Mouse (Mus musculus): ENCODE results near the gene Tfip11. TPM values are rescaled to one million over a fixed set of nuclear protein-coding genes. Genes with fewer than 3 reads are reported as not detected.

The Tfip11 gene
- polyA plus RNA-seq, 1 experiment from 2014 or later = 33.7 TPM

DNA sequence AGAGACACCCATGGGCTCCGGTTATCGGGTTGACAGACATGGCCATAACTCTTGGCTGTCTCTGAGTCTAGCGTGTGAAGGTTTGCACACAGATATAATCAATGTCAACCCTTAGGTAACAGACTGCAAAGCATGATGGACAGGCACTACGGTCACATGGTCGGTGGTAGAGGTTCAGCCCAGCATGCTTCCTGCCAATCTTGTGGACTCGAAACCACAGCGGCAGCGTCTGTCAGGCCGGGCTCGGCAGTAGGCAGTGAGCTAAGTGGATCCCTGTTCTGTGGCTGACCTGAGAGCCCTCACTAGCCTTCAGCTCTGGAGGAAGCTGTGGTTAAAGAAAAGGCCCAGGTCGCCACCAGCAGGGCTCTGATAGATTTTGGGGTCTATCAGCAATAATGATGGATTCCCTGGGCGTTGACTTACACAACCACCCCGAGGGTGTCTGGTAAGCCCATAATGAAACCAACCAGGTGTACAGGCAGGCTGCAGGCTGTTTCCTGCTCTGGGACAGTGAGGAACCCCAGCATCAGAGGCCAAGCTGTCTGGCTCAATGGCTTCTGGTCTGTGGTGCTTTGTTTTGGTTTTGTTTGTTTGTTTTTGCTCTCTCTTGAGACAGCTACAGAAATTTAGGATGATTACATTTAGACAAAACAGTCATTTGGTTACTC lies 58.8 kb downstream of the Tfip11 start:
- peaks cover 4% of the 10 kb centered on the region; the same call in 1 of the 2 replicates for H3K36me3 ChIP-seq (ENCODE audit: control insufficient read depth, insufficient read depth, low read length)
- WGBS = 93% methylated on average over 13 of the region's 13 CpGs

DNA sequence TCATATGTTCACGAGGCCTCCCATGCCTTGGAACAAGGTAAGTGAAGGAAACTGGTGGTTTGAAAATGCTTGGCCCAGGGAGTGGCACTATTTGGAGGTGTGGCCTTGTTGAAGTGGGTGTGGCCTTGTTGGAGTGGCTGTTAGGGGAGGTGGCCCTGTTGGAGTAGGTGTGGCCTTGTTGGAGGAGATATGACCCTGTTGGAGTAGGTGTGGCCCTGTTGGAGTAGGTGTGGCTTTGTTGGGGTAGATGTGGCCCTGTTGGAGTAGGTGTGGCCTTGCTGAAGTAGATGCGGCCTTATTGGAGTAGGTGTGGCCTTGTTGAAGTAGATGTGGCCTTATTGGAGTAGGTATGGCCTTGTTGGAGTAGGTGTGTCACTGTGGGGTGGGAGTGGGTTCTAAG lies 59.8 kb downstream of the Tfip11 start:
- Histone ChIP-seq H3K4me2 (ENCODE audit: low read depth, low read length, severe bottlenecking) (no peak overlapping the region), H3K27me3 (ENCODE audit: control insufficient read depth, insufficient read depth, low read length) (no peaks in the 10 kb centered on the region), H3K27ac (ENCODE audit: low read depth, low read length) (no peak overlapping the region), H3K4me1 (replicated peaks; ENCODE audit: control insufficient read depth, insufficient read depth, low read length) (no peaks in the 10 kb centered on the region), H3K4me3 (ENCODE audit: low read depth, low read length) (no peak overlapping the region), H3K9ac (ENCODE audit: low read length) (no peak overlapping the region), H3K9me3 (ENCODE audit: control insufficient read depth, low read length) (no peaks in the 10 kb centered on the region), H3K36me3 (ENCODE audit: control insufficient read depth, insufficient read depth, low read length) (peaks cover 4% of the 10 kb centered on the region; the same call in 1 of the 2 replicates)
- WGBS = 82% methylated on average over 2 of the region's 2 CpGs
- ATAC-seq (replicated peaks; ENCODE audit: low FRiP score) (no peak), DNase-seq (ENCODE audit: low spot score) (no peak)

More for the DNA sequence above, 58.8 kb downstream of the Tfip11 start:
- H3K4me2 ChIP-seq (ENCODE audit: low read depth, low read length, severe bottlenecking) = no peak overlapping the region
- DNase-seq (ENCODE audit: low spot score) = no peak
- H3K4me1 ChIP-seq (replicated peaks; ENCODE audit: control insufficient read depth, insufficient read depth, low read length) = no peaks in the 10 kb centered on the region
- ATAC-seq (replicated peaks; ENCODE audit: low FRiP score) = no peak
- H3K9me3 ChIP-seq (ENCODE audit: control insufficient read depth, low read length) = no peaks in the 10 kb centered on the region
- no peak overlapping the region for H3K9ac ChIP-seq (ENCODE audit: low read length)
- no peak overlapping the region for H3K4me3 ChIP-seq (ENCODE audit: low read depth, low read length)
- H3K27me3 ChIP-seq (ENCODE audit: control insufficient read depth, insufficient read depth, low read length) = no peaks in the 10 kb centered on the region
- no peak overlapping the region for H3K27ac ChIP-seq (ENCODE audit: low read depth, low read length)

Other genes with a start within 250 kb of the Tfip11 start
- 0.48 and 1.1 TPM in 2 replicates for gene Cryba4, start 73.8 kb upstream of the Tfip11 start, polyA plus RNA-seq (2014; fragmentation: Nextera tagmentation; extraction: Ambion mirVana)
- 0.48 and 0.73 TPM in 2 replicates for gene Crybb1, start 70.5 kb upstream of the Tfip11 start, polyA plus RNA-seq (2014; fragmentation: Nextera tagmentation; extraction: Ambion mirVana)
- gene Tpst2, start 49.7 kb upstream of the Tfip11 start, polyA plus RNA-seq (2014; fragmentation: Nextera tagmentation; extraction: Ambion mirVana) = 30.9 and 34.3 TPM in 2 replicates
- 46.1 and 52.2 TPM in 2 replicates for gene Srrd, start 16.7 kb downstream of the Tfip11 start, polyA plus RNA-seq (2014; fragmentation: Nextera tagmentation; extraction: Ambion mirVana)
- gene Hps4, start 16.7 kb downstream of the Tfip11 start, polyA plus RNA-seq (2014; fragmentation: Nextera tagmentation; extraction: Ambion mirVana) = 32.9 and 35.4 TPM in 2 replicates
- gene Gm6583, start 29.7 kb downstream of the Tfip11 start, polyA plus RNA-seq (2014; fragmentation: Nextera tagmentation; extraction: Ambion mirVana) = 0.29 TPM in 1 of 2 replicates, not detected in the other
- 50.7 and 54.1 TPM in 2 replicates for gene Asphd2, start 68.5 kb downstream of the Tfip11 start, polyA plus RNA-seq (2014; fragmentation: Nextera tagmentation; extraction: Ambion mirVana)
- gene Gm6588, start 123.1 kb downstream of the Tfip11 start, polyA plus RNA-seq (2014; fragmentation: Nextera tagmentation; extraction: Ambion mirVana) = not detected in 2 replicates